Mouse (Mus musculus) heart, embryonic 14.5 days (tissue): ENCODE results near the gene Atp6v1g2. TPM values are rescaled to one million over a fixed set of nuclear protein-coding genes. Genes with fewer than 3 reads are reported as not detected.
A peak's percentile ranks its signal among the peaks of the same experiment; 100 is the strongest.

ENCODE experiments used
- ATAC-seq: fragments of 200-750 bp; cut with Nextera tagmentation; 2 replicates; pipeline ENCODE4 v1.8.0; 2017; ENCODE audit warnings: low read depth, moderate TSS enrichment; ENCODE audit not compliant: insufficient number of reproducible peaks, insufficient read depth, low FRiP score
- H3K27ac ChIP-seq, 2 experiments: fragments of 200-500 bp in 1 of 2; fragments of 300-500 bp in 1 of 2; sonication (generic) in 1 of 2; replicated peaks in 1 of 2; 2 replicates each; pipeline ENCODE4 v1.5.1; 2012 to 2014; ENCODE audit warnings: low read depth in 2 of 2, low read length in 2 of 2, control low read depth in 1 of 2, mild to moderate bottlenecking in 1 of 2, mixed read lengths in 1 of 2; ENCODE audit not compliant: control insufficient read depth in 1 of 2, insufficient read depth in 1 of 2
- H3K27me3 ChIP-seq: fragments of 300-500 bp; sonication (generic); 2 replicates; pipeline ENCODE4 v1.6.1; 2014; ENCODE audit warnings: mild to moderate bottlenecking, low read length, control low read depth; ENCODE audit not compliant: control insufficient read depth, insufficient read depth
- H3K36me3 ChIP-seq: fragments of 300-500 bp; sonication (generic); 2 replicates; pipeline ENCODE4 v1.6.1; 2014; ENCODE audit warnings: mild to moderate bottlenecking, control low read depth, low read length, mixed read lengths; ENCODE audit not compliant: control insufficient read depth, insufficient read depth
- H3K4me1 ChIP-seq, 2 experiments: fragments of 200-500 bp in 1 of 2; fragments of 300-500 bp in 1 of 2; sonication (generic) in 1 of 2; 2 replicates each; pipeline ENCODE4 v1.6.1; 2012 to 2014; ENCODE audit warnings: low read length in 2 of 2, control low read depth in 1 of 2, mixed read lengths in 1 of 2; ENCODE audit not compliant: control insufficient read depth in 2 of 2, insufficient read depth in 2 of 2
- H3K4me2 ChIP-seq: fragments of 300-500 bp; sonication (generic); 2 replicates; pipeline ENCODE4 v1.6.1; 2014; ENCODE audit warnings: mild to moderate bottlenecking, low read length
- H3K4me3 ChIP-seq, 2 experiments: fragments of 200-500 bp in 1 of 2; fragments of 300-500 bp in 1 of 2; sonication (generic) in 1 of 2; 2 replicates each; pipeline ENCODE4 v1.5.1; 2012 to 2014; ENCODE audit warnings: low read length in 2 of 2, mild to moderate bottlenecking in 2 of 2, control low read depth in 1 of 2, low read depth in 1 of 2, moderate library complexity in 1 of 2; ENCODE audit not compliant: control insufficient read depth in 1 of 2, insufficient read depth in 1 of 2
- H3K9ac ChIP-seq: fragments of 300-500 bp; sonication (generic); 2 replicates; pipeline ENCODE4 v1.6.1; 2014; ENCODE audit warnings: mild to moderate bottlenecking, low read length
- H3K9me3 ChIP-seq: fragments of 300-500 bp; sonication (generic); 2 replicates; pipeline ENCODE4 v1.6.1; 2016; ENCODE audit warnings: low read length, control low read depth; ENCODE audit not compliant: control insufficient read depth
- WGBS: fragments of 180-500 bp; shearing (Covaris S2); extraction: QIAGEN DNeasy Blood & Tissue Kit; methylation state at CpG from one replicate; pipeline ENCODE4 v1.1.7; 2014; 5-methylcytosine and 5-hydroxymethylcytosine counted together
- polyA plus RNA-seq: library from polyadenylated mRNA; unstranded; fragments of >200 nt; fragmentation: Nextera tagmentation; extraction: Ambion mirVana; gene quantifications from 2 replicates; pipeline ENCODE4 v1.2.1, GENCODE M21; 2014

Gene Atp6v1g2
- polyA plus RNA-seq, 1 experiment from 2014 or later: 10.7 TPM

- no peak overlapping the region for H3K4me2 ChIP-seq
- 79% methylated on average over 17 of the region's 18 CpGs for WGBS
- H3K27ac ChIP-seq: no peak overlapping the region
- ATAC-seq: no peak
- H3K9me3 ChIP-seq: no peaks in the 10 kb centered on the region
- H3K4me3 ChIP-seq: no peak overlapping the region
- H3K4me1 ChIP-seq: no peaks in the 10 kb centered on the region; a peak in 1 of 4 replicates
- no peak overlapping the region for H3K9ac ChIP-seq
- H3K27me3 ChIP-seq: no peaks in the 10 kb centered on the region
- H3K36me3 ChIP-seq: peaks cover 66% of the 10 kb centered on the region
These were observed 19.3 kb downstream of the Atp6v1g2 start for GRCm38 (mm10) chr17:35252619-35253292.

- H3K27me3 ChIP-seq: no peaks in the 10 kb centered on the region
- WGBS: 87% methylated on average over 32 of the region's 32 CpGs
- no peak for ATAC-seq
- H3K4me2 ChIP-seq: no peak overlapping the region
- H3K4me3 ChIP-seq: no peak overlapping the region
- no peaks in the 10 kb centered on the region for H3K9me3 ChIP-seq
- no peak overlapping the region for H3K27ac ChIP-seq
- no peaks in the 10 kb centered on the region; a peak in 1 of 4 replicates for H3K4me1 ChIP-seq
- H3K36me3 ChIP-seq: peaks cover 59% of the 10 kb centered on the region
- H3K9ac ChIP-seq: no peak overlapping the region
These were observed 20.0 kb downstream of the Atp6v1g2 start for GRCm38 (mm10) chr17:35253293-35254093.

DNA sequence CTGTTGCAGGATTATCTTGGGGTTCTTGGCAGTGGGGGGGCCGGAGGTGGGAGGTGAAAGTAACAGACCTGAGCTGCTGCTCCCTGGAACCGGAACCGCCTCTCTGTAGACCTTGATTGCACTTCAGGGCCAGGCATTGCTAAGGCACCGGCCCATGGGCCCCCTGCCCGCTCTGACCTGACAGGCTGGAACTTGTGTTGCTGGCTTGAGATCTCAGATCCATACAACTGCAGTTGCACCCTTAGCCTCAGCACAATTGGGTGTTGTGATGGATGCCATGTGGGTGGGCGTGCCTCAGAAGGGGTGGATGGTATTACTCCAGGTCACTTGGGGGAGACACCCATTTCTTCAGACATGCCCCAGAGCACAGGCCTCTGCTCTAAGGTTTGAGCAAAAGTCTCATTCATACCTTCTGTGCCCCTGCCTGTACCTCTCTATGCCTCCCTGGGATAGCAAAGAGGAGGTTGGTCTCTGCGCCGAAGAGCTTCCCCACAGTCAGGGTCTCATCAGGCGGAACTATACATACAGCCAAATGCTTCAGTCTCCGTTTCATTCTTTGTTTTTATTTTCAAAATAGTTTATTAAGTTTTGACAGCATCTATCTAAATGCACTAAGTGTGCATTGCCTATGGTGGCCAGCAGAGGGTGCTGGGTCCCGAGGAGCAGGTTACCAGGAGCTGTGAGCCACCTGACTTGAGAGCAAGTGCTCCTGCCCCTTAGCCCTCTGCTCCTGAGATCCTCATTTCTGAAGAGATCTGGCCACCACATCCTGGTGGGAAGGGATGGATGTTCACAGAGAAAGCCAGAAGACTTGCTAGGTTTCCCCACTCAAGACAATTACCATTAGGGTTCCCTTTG is 21.0 kb downstream of the Atp6v1g2 start:
- Histone ChIP-seq H3K4me2 (no peak overlapping the region), H3K4me3 (no peak overlapping the region), H3K27ac (no peak overlapping the region), H3K4me1 (no peaks in the 10 kb centered on the region; a peak in 1 of 4 replicates), H3K9me3 (no peaks in the 10 kb centered on the region), H3K9ac (no peak overlapping the region), H3K36me3 (peaks cover 49% of the 10 kb centered on the region), H3K27me3 (0 out of 2 replicates have a peak, but pooled peaks cover 3% of the 10 kb centered on the region)
- WGBS: 58% methylated on average over 11 of the region's 11 CpGs
- no peak for ATAC-seq

GRCm38 (mm10) chr17:35255301-35255700 is 21.8 kb downstream of the Atp6v1g2 start:
- H3K4me1 ChIP-seq: no peaks in the 10 kb centered on the region; a peak in 1 of 4 replicates
- H3K4me2 ChIP-seq: no peak overlapping the region
- peaks cover 7% of the 10 kb centered on the region; the same call in 1 of the 2 replicates for H3K27me3 ChIP-seq
- no peak for ATAC-seq
- H3K9ac ChIP-seq: no peak overlapping the region
- peaks cover 41% of the 10 kb centered on the region for H3K36me3 ChIP-seq
- no peak overlapping the region for H3K27ac ChIP-seq
- no peaks in the 10 kb centered on the region for H3K9me3 ChIP-seq
- WGBS: 69% methylated on average over 3 of the region's 3 CpGs
- H3K4me3 ChIP-seq: no peak overlapping the region

DNA sequence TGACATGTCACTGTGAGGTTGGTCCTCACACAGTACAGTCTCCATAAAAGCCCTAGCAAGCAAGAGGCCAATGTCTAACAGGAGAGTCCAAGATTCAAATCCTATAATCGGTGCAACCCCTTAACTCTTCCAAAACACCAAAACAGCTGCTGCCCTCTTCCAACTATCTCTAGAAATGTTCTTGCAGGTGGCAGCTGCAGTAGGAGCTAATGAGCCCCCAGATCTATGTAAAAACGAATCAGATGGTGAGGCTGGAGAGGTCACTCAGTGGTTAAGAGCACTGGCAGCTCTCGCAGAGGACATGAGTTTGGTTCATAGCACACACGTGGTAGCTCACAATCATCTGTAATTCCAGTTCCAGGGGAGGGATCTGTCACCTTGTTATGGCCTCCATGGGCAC is 22.2 kb downstream of the Atp6v1g2 start:
- H3K9me3 ChIP-seq: no peaks in the 10 kb centered on the region
- H3K36me3 ChIP-seq: peaks cover 37% of the 10 kb centered on the region
- peaks cover 9% of the 10 kb centered on the region; the same call in 1 of the 2 replicates for H3K27me3 ChIP-seq
- ATAC-seq: no peak
- H3K4me3 ChIP-seq: no peak overlapping the region
- 46% methylated on average over 4 of the region's 4 CpGs for WGBS
- H3K27ac ChIP-seq: no peak overlapping the region
- H3K4me1 ChIP-seq: no peaks in the 10 kb centered on the region; a peak in 1 of 4 replicates
- no peak overlapping the region for H3K4me2 ChIP-seq
- H3K9ac ChIP-seq: no peak overlapping the region

- H3K4me1 ChIP-seq: no peaks in the 10 kb centered on the region; a peak in 1 of 4 replicates
- peaks cover 20% of the 10 kb centered on the region for H3K36me3 ChIP-seq
- no peaks in the 10 kb centered on the region for H3K9me3 ChIP-seq
- no peak for ATAC-seq
- H3K4me3 ChIP-seq: no peak overlapping the region
- H3K4me2 ChIP-seq: no peak overlapping the region
- H3K27me3 ChIP-seq: peaks cover 17% of the 10 kb centered on the region
- no peak overlapping the region for H3K27ac ChIP-seq
- 62% methylated on average over 1 of the region's 1 CpGs for WGBS
- no peak overlapping the region for H3K9ac ChIP-seq
These were observed 23.9 kb downstream of the Atp6v1g2 start for GRCm38 (mm10) chr17:35257378-35257777.

GRCm38 (mm10) chr17:35257824-35258491 is 24.5 kb downstream of the Atp6v1g2 start:
- Histone ChIP-seq H3K4me3 (peak overlapping the region; percentile 30 to 43), H3K27me3 (peaks cover 17% of the 10 kb centered on the region), H3K4me2 (peak overlapping the region; percentile 64), H3K9me3 (no peaks in the 10 kb centered on the region), H3K9ac (peak overlapping the region; percentile 66; the same call in 1 of the 2 replicates), H3K27ac (no peak overlapping the region), H3K36me3 (peaks cover 14% of the 10 kb centered on the region), H3K4me1 (no peaks in the 10 kb centered on the region; a peak in 1 of 4 replicates)
- no peak for ATAC-seq
- 12% methylated on average over 17 of the region's 17 CpGs for WGBS
